Mouse (Mus musculus): ENCODE data around the gene Tmem163. TPM values are rescaled to one million over a fixed set of nuclear protein-coding genes. Genes with fewer than 3 reads are reported as not detected.

Gene Tmem163
- polyA plus RNA-seq, 1 experiment: 1.0 TPM

- Histone ChIP-seq H3K4me1 (ENCODE audit: control insufficient read depth, insufficient read depth, insufficient read length, low read length) (no peaks in the 10 kb centered on the region), H3K27me3 (ENCODE audit: control insufficient read depth, insufficient read depth, low read length) (no peaks in the 10 kb centered on the region), H3K27ac (ENCODE audit: insufficient read depth, low read depth, low read length) (no peak overlapping the region), H3K4me3 (ENCODE audit: low read depth, low read length) (no peak overlapping the region), H3K36me3 (ENCODE audit: control insufficient read depth, insufficient read depth, low read length) (no peaks in the 10 kb centered on the region)
- no peak for TF ChIP-seq CTCF (IDR thresholded peaks at IDR 0.05; ENCODE audit: extremely low read depth, insufficient read length, insufficient replicate concordance, low read depth, low read length)
- TF ChIP-seq POLR2A (IDR thresholded peaks at IDR 0.05; ENCODE audit: low read depth, low read length): no peak
- WGBS: 76% methylated on average over 3 of the region's 3 CpGs
Observed at GRCm38 (mm10) chr1:127610378-127610777, 69.0 kb downstream of the Tmem163 start.

GRCm38 (mm10) chr1:127609814-127610213 lies 69.5 kb downstream of the Tmem163 start:
- H3K36me3 ChIP-seq (ENCODE audit: control insufficient read depth, insufficient read depth, low read length): no peaks in the 10 kb centered on the region
- no peak overlapping the region for H3K27ac ChIP-seq (ENCODE audit: insufficient read depth, low read depth, low read length)
- no peaks in the 10 kb centered on the region for H3K4me1 ChIP-seq (ENCODE audit: control insufficient read depth, insufficient read depth, insufficient read length, low read length)
- 84% methylated on average over 2 of the region's 2 CpGs for WGBS
- TF ChIP-seq POLR2A (IDR thresholded peaks at IDR 0.05; ENCODE audit: low read depth, low read length): no peak
- TF ChIP-seq CTCF (IDR thresholded peaks at IDR 0.05; ENCODE audit: extremely low read depth, insufficient read length, insufficient replicate concordance, low read depth, low read length): no peak
- no peak overlapping the region for H3K4me3 ChIP-seq (ENCODE audit: low read depth, low read length)
- H3K27me3 ChIP-seq (ENCODE audit: control insufficient read depth, insufficient read depth, low read length): no peaks in the 10 kb centered on the region

GRCm38 (mm10) chr1:127608326-127608725 lies 71.0 kb downstream of the Tmem163 start:
- H3K4me3 ChIP-seq (ENCODE audit: low read depth, low read length): no peak overlapping the region
- H3K27me3 ChIP-seq (ENCODE audit: control insufficient read depth, insufficient read depth, low read length): no peaks in the 10 kb centered on the region
- H3K4me1 ChIP-seq (ENCODE audit: control insufficient read depth, insufficient read depth, insufficient read length, low read length): no peaks in the 10 kb centered on the region
- no peaks in the 10 kb centered on the region for H3K36me3 ChIP-seq (ENCODE audit: control insufficient read depth, insufficient read depth, low read length)
- TF ChIP-seq POLR2A (IDR thresholded peaks at IDR 0.05; ENCODE audit: low read depth, low read length) (no peak), CTCF (IDR thresholded peaks at IDR 0.05; ENCODE audit: extremely low read depth, insufficient read length, insufficient replicate concordance, low read depth, low read length) (no peak)
- no peak overlapping the region for H3K27ac ChIP-seq (ENCODE audit: insufficient read depth, low read depth, low read length)
- 69% methylated on average over 3 of the region's 3 CpGs for WGBS

GRCm38 (mm10) chr1:127603697-127604631 lies 75.4 kb downstream of the Tmem163 start:
- no peak overlapping the region for H3K27ac ChIP-seq (ENCODE audit: insufficient read depth, low read depth, low read length)
- H3K27me3 ChIP-seq (ENCODE audit: control insufficient read depth, insufficient read depth, low read length): no peaks in the 10 kb centered on the region
- WGBS: 70% methylated on average over 9 of the region's 9 CpGs
- TF ChIP-seq CTCF (IDR thresholded peaks at IDR 0.05; ENCODE audit: extremely low read depth, insufficient read length, insufficient replicate concordance, low read depth, low read length) (no peak), POLR2A (IDR thresholded peaks at IDR 0.05; ENCODE audit: low read depth, low read length) (no peak)
- H3K4me1 ChIP-seq (ENCODE audit: control insufficient read depth, insufficient read depth, insufficient read length, low read length): no peaks in the 10 kb centered on the region
- H3K4me3 ChIP-seq (ENCODE audit: low read depth, low read length): no peak overlapping the region
- no peaks in the 10 kb centered on the region for H3K36me3 ChIP-seq (ENCODE audit: control insufficient read depth, insufficient read depth, low read length)

GRCm38 (mm10) chr1:127596143-127596542 lies 83.2 kb downstream of the Tmem163 start:
- Histone ChIP-seq H3K36me3 (ENCODE audit: control insufficient read depth, insufficient read depth, low read length) (no peaks in the 10 kb centered on the region), H3K4me1 (ENCODE audit: control insufficient read depth, insufficient read depth, insufficient read length, low read length) (no peaks in the 10 kb centered on the region), H3K27ac (ENCODE audit: insufficient read depth, low read depth, low read length) (no peak overlapping the region), H3K27me3 (ENCODE audit: control insufficient read depth, insufficient read depth, low read length) (no peaks in the 10 kb centered on the region), H3K4me3 (ENCODE audit: low read depth, low read length) (no peak overlapping the region)
- no peak for TF ChIP-seq CTCF (IDR thresholded peaks at IDR 0.05; ENCODE audit: extremely low read depth, insufficient read length, insufficient replicate concordance, low read depth, low read length)
- 72% methylated on average over 4 of the region's 4 CpGs for whole genome bisulfite sequencing

- Histone ChIP-seq H3K27me3 (ENCODE audit: control insufficient read depth, insufficient read depth, low read length) (no peaks in the 10 kb centered on the region), H3K27ac (ENCODE audit: insufficient read depth, low read depth, low read length) (no peak overlapping the region), H3K4me3 (ENCODE audit: low read depth, low read length) (no peak overlapping the region), H3K4me1 (ENCODE audit: control insufficient read depth, insufficient read depth, insufficient read length, low read length) (no peaks in the 10 kb centered on the region), H3K36me3 (ENCODE audit: control insufficient read depth, insufficient read depth, low read length) (no peaks in the 10 kb centered on the region)
- WGBS: 16% methylated on average over 1 of the region's 1 CpGs
- TF ChIP-seq CTCF (IDR thresholded peaks at IDR 0.05; ENCODE audit: extremely low read depth, insufficient read length, insufficient replicate concordance, low read depth, low read length) (no peak), POLR2A (IDR thresholded peaks at IDR 0.05; ENCODE audit: low read depth, low read length) (no peak)
Observed at GRCm38 (mm10) chr1:127595735-127596134, 83.6 kb downstream of the Tmem163 start.

GRCm38 (mm10) chr1:127589542-127589941 lies 89.8 kb downstream of the Tmem163 start:
- Histone ChIP-seq H3K27me3 (ENCODE audit: control insufficient read depth, insufficient read depth, low read length) (no peaks in the 10 kb centered on the region), H3K4me3 (ENCODE audit: low read depth, low read length) (no peak overlapping the region), H3K27ac (ENCODE audit: insufficient read depth, low read depth, low read length) (no peak overlapping the region), H3K36me3 (ENCODE audit: control insufficient read depth, insufficient read depth, low read length) (no peaks in the 10 kb centered on the region), H3K4me1 (ENCODE audit: control insufficient read depth, insufficient read depth, insufficient read length, low read length) (no peaks in the 10 kb centered on the region)
- WGBS: 65% methylated on average over 3 of the region's 3 CpGs
- TF ChIP-seq CTCF (IDR thresholded peaks at IDR 0.05; ENCODE audit: extremely low read depth, insufficient read length, insufficient replicate concordance, low read depth, low read length): no peak
- no peak for TF ChIP-seq POLR2A (IDR thresholded peaks at IDR 0.05; ENCODE audit: low read depth, low read length)

Data from small intestine, adult 2 months (tissue).